Mouse (Mus musculus): Measurements from ENCODE around the gene Fbxl13.

- no peak for TF ChIP-seq POLR2A (IDR thresholded peaks at IDR 0.05; ENCODE audit: control insufficient read depth in 1 of 2, insufficient read depth in 1 of 2, low read depth in 1 of 2, low read length in 2 of 2, poor library complexity in 1 of 2)
- TF ChIP-seq MAFK (IDR thresholded peaks at IDR 0.05; ENCODE audit: borderline replicate concordance, low read depth, low read length), result no peak
Observed at GRCm38 (mm10) chr5:21650736-21651135, 5.3 kb upstream of the Fbxl13 start.
